Mouse (Mus musculus) erythroblast, embryonic 14.5 days (primary cell): ENCODE data around the gene 1190005I06Rik.

ENCODE experiments used
- GATA1 ChIP-seq: IDR thresholded peaks from 2 replicates; pipeline ENCODE4 v1.6.1; 2012; ENCODE audit warnings: low read length, inconsistent platforms, mixed read lengths
- TAL1 ChIP-seq: IDR thresholded peaks from 3 replicates; pipeline ENCODE4 v1.6.1; 2012; ENCODE audit warnings: low read length, inconsistent platforms, mixed read lengths

- TF ChIP-seq GATA1 = no peak
- no peak for TF ChIP-seq TAL1
Observed at GRCm38 (mm10) chr8:120560535-120560934, 86.9 kb downstream of the 1190005I06Rik start.
